Mouse (Mus musculus): ENCODE data around the gene Olfr203. TPM values are rescaled to one million over a fixed set of nuclear protein-coding genes. Genes with fewer than 3 reads are reported as not detected.
"Not testable (repeated sequence)": the region's sequence is repeated elsewhere in the genome, so short reads cannot be mapped to it uniquely, and the experiment has no call there.

The Olfr203 gene
- total RNA-seq (2015; ENCODE audit: low replicate concordance) (not detected in 2 replicates), total RNA-seq (2017; ENCODE audit: low replicate concordance) (not detected in 2 replicates)

DNA sequence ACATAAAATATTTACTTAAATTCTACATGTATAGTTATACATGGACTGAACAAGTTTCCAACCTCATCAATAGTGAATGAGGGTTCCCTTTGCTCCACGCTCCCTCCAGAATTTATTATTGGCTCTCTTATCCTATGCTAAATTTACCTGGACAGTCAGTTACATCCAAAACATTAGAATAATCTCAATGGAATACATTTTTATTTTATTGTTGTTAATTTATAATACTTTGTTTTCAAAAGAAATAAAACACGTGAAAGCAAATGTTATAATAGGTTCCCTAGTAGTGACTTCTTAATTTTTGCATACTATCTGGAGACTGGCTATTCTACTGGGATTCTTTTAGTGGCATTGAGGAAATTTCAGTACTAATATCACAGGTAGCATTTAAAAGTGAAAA, at the start of gene Olfr203:
TSS of gene Olfr203 (plus strand) at position 301 of the 400 bp plus-strand sequence.
- ATAC-seq (replicated peaks; ENCODE audit: low FRiP score, poor library complexity, severe bottlenecking) = no peak

DNA sequence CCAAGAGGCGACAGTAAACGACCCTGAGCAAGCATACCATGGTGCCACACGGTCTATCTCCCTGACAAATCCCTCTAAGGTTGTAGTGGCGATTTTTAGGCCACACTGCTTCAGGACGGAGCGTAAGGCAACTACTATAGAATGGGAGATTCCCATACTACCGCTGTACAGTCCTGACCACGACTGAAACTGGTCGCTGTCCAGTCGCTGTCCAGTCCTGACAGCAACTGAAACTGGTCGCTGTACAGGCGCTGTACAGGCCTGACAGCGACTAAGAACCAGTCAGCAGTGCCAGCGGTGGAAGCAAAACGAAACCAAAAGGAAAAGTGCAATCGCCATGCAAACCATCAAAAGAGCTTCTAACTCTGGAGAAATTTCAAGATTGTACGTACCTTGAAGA, 49.0 kb upstream of the Olfr203 start:
- ATAC-seq (replicated peaks; ENCODE audit: low FRiP score, poor library complexity, severe bottlenecking) = no peak

DNA sequence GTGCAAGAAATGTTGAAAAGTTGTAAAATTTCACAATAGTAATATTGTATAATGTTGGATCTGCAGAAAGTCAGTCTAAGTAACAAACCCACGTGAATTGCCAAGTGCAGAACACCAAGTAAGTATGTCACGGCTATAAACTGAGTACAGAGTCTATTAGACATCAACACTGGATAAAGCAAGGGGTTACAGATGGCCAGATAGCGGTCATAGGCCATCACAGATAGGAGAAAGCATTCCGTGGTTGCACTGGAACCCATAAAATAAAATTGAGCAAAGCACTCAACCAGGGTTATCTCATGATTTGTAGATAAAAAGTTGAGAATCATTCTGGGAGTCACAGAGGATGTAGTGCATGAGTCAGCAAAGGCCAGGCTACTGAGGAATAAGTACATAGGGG, 29.6 kb upstream of the Olfr203 start:
- not testable (repeated sequence) for ATAC-seq (replicated peaks; ENCODE audit: low FRiP score, poor library complexity, severe bottlenecking)

DNA sequence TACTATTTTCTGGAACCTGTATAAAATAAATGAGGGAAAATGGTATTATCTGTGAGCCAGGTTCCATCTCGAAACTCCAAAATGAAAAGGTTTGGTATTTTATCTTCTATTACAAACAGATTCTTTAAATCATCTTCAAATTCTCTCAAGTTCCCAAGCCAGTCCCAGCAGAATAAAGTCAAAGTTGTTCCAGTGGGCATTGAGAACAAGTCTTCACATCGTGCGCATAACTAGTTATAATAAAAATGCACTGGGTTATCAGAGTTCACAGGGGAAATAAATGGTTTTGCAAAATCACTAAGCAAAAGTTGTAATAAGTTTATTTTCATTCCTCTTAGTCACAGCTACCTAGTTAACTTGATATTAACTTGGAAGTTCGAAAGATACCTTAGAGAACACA, 26.1 kb upstream of the Olfr203 start, which contains the start of gene Olfr201:
TSS of gene Olfr201 (minus strand) at position 101 of the 400 bp plus-strand sequence.
- not testable (repeated sequence) for ATAC-seq (replicated peaks; ENCODE audit: low FRiP score, poor library complexity, severe bottlenecking)

DNA sequence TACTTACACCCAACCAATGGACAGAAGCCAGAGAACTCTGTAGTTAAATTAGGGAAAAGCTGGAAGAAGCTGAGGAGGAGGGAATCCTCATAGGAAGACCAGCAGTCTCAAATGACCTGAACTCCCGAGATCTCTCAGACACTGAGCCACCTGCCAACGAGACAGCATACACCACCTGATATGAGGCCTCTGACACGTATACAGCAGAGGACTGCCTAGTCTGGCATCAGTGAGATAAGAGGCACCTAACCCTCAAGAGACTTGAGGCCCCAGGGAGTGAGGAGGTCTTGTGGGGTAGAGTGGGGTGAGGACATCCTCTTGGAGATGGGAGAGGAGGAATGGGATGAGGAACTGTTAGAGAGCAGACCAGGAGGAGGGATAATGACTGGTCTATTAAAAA, 18.1 kb upstream of the Olfr203 start:
- no peak for ATAC-seq (replicated peaks; ENCODE audit: low FRiP score, poor library complexity, severe bottlenecking)

DNA sequence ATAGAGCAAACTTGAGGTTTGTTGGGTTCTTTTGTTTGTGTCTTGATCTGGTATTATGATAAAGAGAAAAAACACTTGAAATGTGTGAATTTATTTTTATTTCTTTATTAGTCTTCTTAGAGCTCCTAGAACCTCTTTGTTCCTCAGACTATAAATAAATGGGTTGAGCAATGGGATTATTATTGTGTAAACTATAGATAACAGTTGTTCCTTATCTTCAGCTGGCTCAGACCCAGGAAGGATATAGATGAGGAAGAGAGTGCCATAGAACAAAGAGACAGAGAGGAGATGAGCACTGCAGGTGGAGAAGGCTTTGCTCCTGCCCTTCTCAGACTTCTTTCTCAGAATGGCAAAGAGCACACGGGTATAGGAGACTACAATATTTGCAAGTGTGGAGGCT, 15.2 kb upstream of the Olfr203 start:
- ATAC-seq (replicated peaks; ENCODE audit: low FRiP score, poor library complexity, severe bottlenecking) = no peak

DNA sequence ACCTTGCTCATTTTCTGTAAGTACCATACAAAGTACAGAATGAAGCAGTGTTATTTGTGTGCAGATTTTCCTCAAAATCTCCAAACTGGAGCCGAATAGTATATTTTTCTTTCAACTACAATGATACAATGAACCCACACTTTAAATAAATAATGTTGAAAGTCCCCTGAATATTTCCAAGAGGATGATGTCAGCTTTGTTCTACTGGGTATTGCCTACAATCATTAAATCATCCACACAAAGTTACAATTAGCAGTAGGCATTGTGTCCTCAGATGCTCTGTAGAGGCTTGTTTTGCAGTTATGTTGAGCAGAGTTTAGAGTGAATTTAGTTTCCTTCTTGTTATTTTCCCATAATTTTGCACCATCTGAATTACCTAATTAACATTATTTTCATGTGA, 12.0 kb upstream of the Olfr203 start, which contains the start of gene Olfr202:
TSS of gene Olfr202 (minus strand) at position 101 of the 400 bp plus-strand sequence.
- ATAC-seq (replicated peaks; ENCODE audit: low FRiP score, poor library complexity, severe bottlenecking) = no peak

DNA sequence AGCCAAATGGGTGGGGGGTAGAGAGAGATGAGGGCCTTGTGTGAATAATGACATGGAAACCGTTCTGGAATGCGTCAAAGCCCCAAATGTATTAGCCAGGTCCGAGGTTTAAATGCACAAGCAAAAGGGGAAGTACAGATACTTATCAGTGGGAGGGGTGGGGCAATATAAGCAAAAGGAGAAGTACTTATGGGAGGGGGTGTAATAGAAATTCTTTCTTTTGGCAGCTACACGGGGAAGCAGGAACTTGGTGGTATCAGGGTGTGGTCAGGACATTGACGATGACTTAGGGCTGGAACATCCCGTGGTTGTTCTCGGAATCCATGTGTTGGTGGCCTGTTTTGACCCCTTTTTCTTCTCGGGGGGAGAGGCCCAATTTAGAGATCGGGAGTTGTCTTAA, 11.1 kb upstream of the Olfr203 start:
- not testable (repeated sequence) for ATAC-seq (replicated peaks; ENCODE audit: low FRiP score, poor library complexity, severe bottlenecking)

DNA sequence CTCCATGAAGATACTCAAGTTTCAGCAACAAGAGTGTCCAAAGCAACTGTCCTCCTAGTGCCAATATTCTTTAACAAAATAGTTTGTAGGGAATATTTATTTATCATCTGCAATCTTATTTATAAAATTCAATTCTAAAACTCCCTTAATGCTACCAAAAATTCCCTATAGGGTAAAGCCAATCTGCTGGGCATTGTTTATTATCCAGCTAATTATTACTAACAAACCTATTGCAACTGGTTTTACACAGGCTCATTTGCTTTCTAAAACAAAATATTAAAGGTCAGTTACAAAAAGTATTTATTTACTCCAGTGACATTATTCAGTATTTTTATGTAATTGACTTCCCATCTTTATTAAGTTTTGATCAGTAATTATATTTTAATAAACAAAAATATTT, 19.5 kb downstream of the Olfr203 start, which contains the start of gene Olfr204:
TSS of gene Olfr204 (minus strand) at position 101 of the 400 bp plus-strand sequence.
- ATAC-seq (replicated peaks; ENCODE audit: low FRiP score, poor library complexity, severe bottlenecking) = no peak

DNA sequence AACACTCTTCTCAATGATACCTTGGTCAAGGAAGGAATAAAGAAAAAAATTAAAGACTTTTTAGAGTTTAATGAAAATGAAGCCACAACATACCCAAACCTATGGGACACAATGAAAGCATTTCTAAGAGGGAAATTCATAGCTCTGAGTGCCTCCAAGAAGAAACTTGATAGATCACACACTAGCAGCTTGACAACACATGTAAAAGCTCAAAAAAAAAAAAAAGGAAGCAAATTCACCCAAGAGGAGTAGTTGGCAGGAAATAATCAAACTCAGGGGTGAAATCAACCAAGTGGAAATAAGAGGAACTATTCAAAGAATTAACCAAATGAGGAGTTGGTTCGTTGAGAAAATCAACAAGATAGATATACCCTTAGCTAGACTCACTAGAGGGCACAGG, 24.6 kb downstream of the Olfr203 start:
- ATAC-seq (replicated peaks; ENCODE audit: low FRiP score, poor library complexity, severe bottlenecking) = not testable (repeated sequence)

DNA sequence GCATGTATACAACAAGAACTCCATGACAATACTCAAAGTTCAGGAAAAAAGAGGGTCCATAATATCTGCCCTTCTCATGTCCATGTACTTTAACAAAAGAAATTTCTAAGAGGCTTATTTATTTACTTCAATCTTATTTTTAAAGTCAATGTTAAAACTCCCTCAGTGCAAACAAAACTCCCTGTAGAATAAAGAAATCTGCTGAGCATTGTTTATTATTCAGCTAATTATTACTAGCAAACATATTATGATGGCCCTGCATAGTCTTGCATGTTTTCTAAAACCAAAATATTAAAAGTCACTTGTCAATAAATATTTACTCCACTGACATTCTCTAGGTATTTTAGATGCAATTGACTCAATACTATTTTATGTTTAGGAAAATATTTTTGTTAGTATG, 32.4 kb downstream of the Olfr203 start, which contains the start of gene Olfr205:
TSS of gene Olfr205 (minus strand) at position 101 of the 400 bp plus-strand sequence.
- ATAC-seq (replicated peaks; ENCODE audit: low FRiP score, poor library complexity, severe bottlenecking) = no peak

DNA sequence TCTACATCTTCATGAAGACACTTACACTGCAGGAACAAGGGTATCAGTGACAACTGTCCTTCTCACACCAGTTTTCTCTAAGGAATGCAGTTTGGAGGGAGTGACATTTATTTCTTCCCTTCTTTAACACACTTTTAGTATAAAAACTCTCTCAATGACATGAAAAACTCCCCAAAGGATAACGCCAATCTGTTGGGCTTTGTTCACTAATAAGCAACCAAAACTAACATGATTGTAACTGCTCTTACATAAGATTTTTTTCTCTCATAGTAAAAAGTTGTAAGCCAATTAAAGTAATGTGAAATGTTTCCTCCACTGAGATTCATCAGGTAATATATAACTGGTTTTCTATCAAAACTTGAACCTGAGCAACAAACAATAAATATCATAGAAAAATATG, 50.5 kb downstream of the Olfr203 start, which contains the start of gene Olfr206:
TSS of gene Olfr206 (minus strand) at position 101 of the 400 bp plus-strand sequence.
- ATAC-seq (replicated peaks; ENCODE audit: low FRiP score, poor library complexity, severe bottlenecking) = no peak

Other genes with a start within 250 kb of the Olfr203 start
- not detected in 2 replicates for gene Olfr190, start 220.9 kb upstream of the Olfr203 start, total RNA-seq (2015; ENCODE audit: low replicate concordance)
- under 0.01 TPM in 1 of 2 replicates, not detected in the other for gene Olfr190, start 220.9 kb upstream of the Olfr203 start, total RNA-seq (2017; ENCODE audit: low replicate concordance)
- not detected in 2 replicates for gene Olfr191, start 209.1 kb upstream of the Olfr203 start, total RNA-seq (2015; ENCODE audit: low replicate concordance)
- not detected in 2 replicates for gene Olfr191, start 209.1 kb upstream of the Olfr203 start, total RNA-seq (2017; ENCODE audit: low replicate concordance)
- not detected in 2 replicates for gene Olfr193, start 187.0 kb upstream of the Olfr203 start, total RNA-seq (2015; ENCODE audit: low replicate concordance)
- gene Olfr193, start 187.0 kb upstream of the Olfr203 start, total RNA-seq (2017; ENCODE audit: low replicate concordance) = not detected in 2 replicates
- gene Olfr194, start 177.8 kb upstream of the Olfr203 start, total RNA-seq (2015; ENCODE audit: low replicate concordance) = not detected in 2 replicates
- gene Olfr194, start 177.8 kb upstream of the Olfr203 start, total RNA-seq (2017; ENCODE audit: low replicate concordance) = not detected in 2 replicates
- not detected in 2 replicates for gene Olfr195, start 151.8 kb upstream of the Olfr203 start, total RNA-seq (2015; ENCODE audit: low replicate concordance)
- not detected in 2 replicates for gene Olfr195, start 151.8 kb upstream of the Olfr203 start, total RNA-seq (2017; ENCODE audit: low replicate concordance)
- not detected in 2 replicates for gene Olfr196, start 128.4 kb upstream of the Olfr203 start, total RNA-seq (2015; ENCODE audit: low replicate concordance)
- 0.28 TPM in 1 of 2 replicates, not detected in the other for gene Olfr196, start 128.4 kb upstream of the Olfr203 start, total RNA-seq (2017; ENCODE audit: low replicate concordance)
- gene Olfr198, start 95.3 kb upstream of the Olfr203 start, total RNA-seq (2015; ENCODE audit: low replicate concordance) = not detected in 2 replicates
- gene Olfr198, start 95.3 kb upstream of the Olfr203 start, total RNA-seq (2017; ENCODE audit: low replicate concordance) = not detected in 2 replicates
- not detected in 2 replicates for gene Olfr199, start 79.1 kb upstream of the Olfr203 start, total RNA-seq (2015; ENCODE audit: low replicate concordance)
- not detected in 2 replicates for gene Olfr199, start 79.1 kb upstream of the Olfr203 start, total RNA-seq (2017; ENCODE audit: low replicate concordance)
- gene Olfr201, start 26.2 kb upstream of the Olfr203 start, total RNA-seq (2015; ENCODE audit: low replicate concordance) = not detected in 2 replicates
- gene Olfr201, start 26.2 kb upstream of the Olfr203 start, total RNA-seq (2017; ENCODE audit: low replicate concordance) = not detected in 2 replicates
- gene Olfr202, start 12.1 kb upstream of the Olfr203 start, total RNA-seq (2015; ENCODE audit: low replicate concordance) = not detected in 2 replicates
- gene Olfr202, start 12.1 kb upstream of the Olfr203 start, total RNA-seq (2017; ENCODE audit: low replicate concordance) = not detected in 2 replicates
- not detected in 2 replicates for gene Olfr204, start 19.4 kb downstream of the Olfr203 start, total RNA-seq (2015; ENCODE audit: low replicate concordance)
- gene Olfr204, start 19.4 kb downstream of the Olfr203 start, total RNA-seq (2017; ENCODE audit: low replicate concordance) = not detected in 2 replicates
- gene Olfr205, start 32.3 kb downstream of the Olfr203 start, total RNA-seq (2015; ENCODE audit: low replicate concordance) = not detected in 2 replicates
- not detected in 2 replicates for gene Olfr205, start 32.3 kb downstream of the Olfr203 start, total RNA-seq (2017; ENCODE audit: low replicate concordance)
- gene Olfr206, start 50.4 kb downstream of the Olfr203 start, total RNA-seq (2015; ENCODE audit: low replicate concordance) = not detected in 2 replicates
- gene Olfr206, start 50.4 kb downstream of the Olfr203 start, total RNA-seq (2017; ENCODE audit: low replicate concordance) = not detected in 2 replicates
- gene Olfr209, start 65.1 kb downstream of the Olfr203 start, total RNA-seq (2015; ENCODE audit: low replicate concordance) = not detected in 2 replicates
- not detected in 2 replicates for gene Olfr209, start 65.1 kb downstream of the Olfr203 start, total RNA-seq (2017; ENCODE audit: low replicate concordance)
- not detected in 2 replicates for gene Gabrr3, start 108.5 kb downstream of the Olfr203 start, total RNA-seq (2015; ENCODE audit: low replicate concordance)
- not detected in 2 replicates for gene Gabrr3, start 108.5 kb downstream of the Olfr203 start, total RNA-seq (2017; ENCODE audit: low replicate concordance)
- gene Riox2, start 172.9 kb downstream of the Olfr203 start, total RNA-seq (2015; ENCODE audit: low replicate concordance) = 2.5 and 10.2 TPM in 2 replicates
- gene Riox2, start 172.9 kb downstream of the Olfr203 start, total RNA-seq (2017; ENCODE audit: low replicate concordance) = 8.6 and 12.8 TPM in 2 replicates

All from erythroblast, adult 5-6 weeks (primary cell).